Mouse (Mus musculus) MEL (cell line): ENCODE data around the gene Ric8b. TPM values are rescaled to one million over a fixed set of nuclear protein-coding genes. Genes with fewer than 3 reads are reported as not detected.

Experiments
- DNase-seq: peaks from one replicate; pipeline ENCODE4 v3.0.0; 2011; ENCODE audit warnings: low read depth, low spot score
- H3K27ac ChIP-seq: 2 replicates; pipeline ENCODE4 v1.5.1; 2012; ENCODE audit warnings: low read depth, mild to moderate bottlenecking, control low read depth, low read length, moderate library complexity; ENCODE audit not compliant: control insufficient read depth
- H3K27me3 ChIP-seq, 2 experiments: fragments of 150-350 bp in 1 of 2; sonication (generic) in 1 of 2; 2 replicates each; pipeline ENCODE4 v1.6.1; 2012; ENCODE audit warnings: low read length in 2 of 2, mild to moderate bottlenecking in 2 of 2, improper control_type of control experiment in 1 of 2, moderate library complexity in 1 of 2; ENCODE audit not compliant: insufficient read depth in 2 of 2, control insufficient read depth in 1 of 2
- H3K36me3 ChIP-seq, 2 experiments: 2 replicates each; pipeline ENCODE4 v1.6.1; 2012 to 2014; ENCODE audit warnings: low read length in 2 of 2, improper control_type of control experiment in 1 of 2, inconsistent platforms in 1 of 2, mild to moderate bottlenecking in 1 of 2; ENCODE audit not compliant: insufficient read depth in 2 of 2, control insufficient read depth in 1 of 2
- H3K4me1 ChIP-seq, 2 experiments: fragments of 150-350 bp in 1 of 2; sonication (generic) in 1 of 2; 2 replicates each; pipeline ENCODE4 v1.6.1; 2012; ENCODE audit warnings: low read length in 2 of 2, improper control_type of control experiment in 1 of 2, mild to moderate bottlenecking in 1 of 2; ENCODE audit not compliant: insufficient read depth in 2 of 2, control insufficient read depth in 1 of 2
- H3K4me3 ChIP-seq, 2 experiments: fragments of 150-350 bp in 1 of 2; sonication (generic) in 1 of 2; 2 replicates each; pipeline ENCODE4 v1.5.1; 2012; ENCODE audit warnings: low read depth in 2 of 2, low read length in 2 of 2, mild to moderate bottlenecking in 2 of 2, moderate library complexity in 2 of 2, control low read depth in 1 of 2, improper control_type of control experiment in 1 of 2; ENCODE audit not compliant: control insufficient read depth in 1 of 2, insufficient read depth in 1 of 2
- H3K79me2 ChIP-seq: 2 replicates; pipeline ENCODE4 v1.6.1; 2012; ENCODE audit warnings: mild to moderate bottlenecking, low read length, moderate library complexity; ENCODE audit not compliant: control insufficient read depth, poor library complexity, insufficient read depth
- H3K9ac ChIP-seq: 2 replicates; pipeline ENCODE4 v1.6.1; 2012; ENCODE audit warnings: low read depth, mild to moderate bottlenecking, control low read depth, low read length, moderate library complexity; ENCODE audit not compliant: control insufficient read depth, poor library complexity, severe bottlenecking
- H3K9me3 ChIP-seq: fragments of 150-350 bp; sonication (generic); replicated peaks from 2 replicates; pipeline ENCODE4 v1.6.1; 2012; ENCODE audit warnings: mild to moderate bottlenecking, low read length, improper control_type of control experiment, moderate library complexity; ENCODE audit not compliant: insufficient read depth
- CHD2 ChIP-seq: IDR thresholded peaks from 2 replicates; pipeline ENCODE4 v1.6.1; 2011; ENCODE audit warnings: low read length, improper control_type of control experiment
- CTCF ChIP-seq, 3 experiments: IDR thresholded peaks in 2 of 3; conservative IDR thresholded peaks in 1 of 3; 2 replicates each; pipeline ENCODE4 v1.5.1; 2011 to 2012; ENCODE audit warnings: low read length in 3 of 3, low read depth in 2 of 3, mild to moderate bottlenecking in 2 of 3, improper control_type of control experiment in 1 of 3, inconsistent platforms in 1 of 3, mixed read lengths in 1 of 3, moderate library complexity in 1 of 3; ENCODE audit not compliant: control insufficient read depth in 1 of 3, insufficient read depth in 1 of 3, poor library complexity in 1 of 3, severe bottlenecking in 1 of 3
- MAZ ChIP-seq: IDR thresholded peaks from 2 replicates; pipeline ENCODE4 v1.6.1; 2012; ENCODE audit warnings: low read depth, mild to moderate bottlenecking, inconsistent platforms, low read length, improper control_type of control experiment
- MEF2A ChIP-seq: IDR thresholded peaks from 2 replicates; pipeline ENCODE4 v1.6.1; 2014; ENCODE audit warnings: low read depth, mild to moderate bottlenecking, inconsistent platforms, low read length, improper control_type of control experiment; ENCODE audit not compliant: poor library complexity, insufficient replicate concordance, severe bottlenecking; ENCODE audit errors: extremely low read depth
- MYC ChIP-seq: IDR thresholded peaks from 2 replicates; pipeline ENCODE4 v1.6.1; 2011; ENCODE audit warnings: low read depth, mild to moderate bottlenecking, low read length, improper control_type of control experiment, moderate library complexity
- NRF1 ChIP-seq: IDR thresholded peaks from 2 replicates; pipeline ENCODE4 v1.6.1; 2014; ENCODE audit warnings: low read depth, mild to moderate bottlenecking, inconsistent platforms, low read length, improper control_type of control experiment, moderate library complexity; ENCODE audit not compliant: poor library complexity, insufficient read depth, severe bottlenecking
- POLR2A ChIP-seq, 2 experiments: IDR thresholded peaks; 2 replicates each; pipeline ENCODE4 v1.6.1; 2011 to 2012; ENCODE audit warnings: low read length in 2 of 2, mild to moderate bottlenecking in 2 of 2, control low read depth in 1 of 2, improper control_type of control experiment in 1 of 2, low read depth in 1 of 2, moderate library complexity in 1 of 2; ENCODE audit not compliant: control insufficient read depth in 1 of 2, insufficient read depth in 1 of 2, poor library complexity in 1 of 2
- TBP ChIP-seq: IDR thresholded peaks from 2 replicates; pipeline ENCODE4 v1.8.0; 2011; ENCODE audit warnings: low read depth, low read length, improper control_type of control experiment
- USF1 ChIP-seq: IDR thresholded peaks from 2 replicates; pipeline ENCODE4 v1.6.1; 2014; ENCODE audit warnings: low read depth, mild to moderate bottlenecking, inconsistent platforms, low read length, improper control_type of control experiment, moderate library complexity
- ZC3H11A ChIP-seq: IDR thresholded peaks from 2 replicates; pipeline ENCODE4 v1.6.1; 2012; ENCODE audit warnings: low read depth, mild to moderate bottlenecking, inconsistent platforms, low read length, improper control_type of control experiment
- ZKSCAN1 ChIP-seq: IDR thresholded peaks from 2 replicates; pipeline ENCODE4 v1.6.1; 2012; ENCODE audit warnings: low read depth, mild to moderate bottlenecking, inconsistent platforms, low read length, improper control_type of control experiment, moderate library complexity
- polyA plus RNA-seq, 2 experiments: library from polyadenylated mRNA; stranded (reverse) in 1 of 2; unstranded in 1 of 2; fragments of >175 nt in 1 of 2; fragments of >200 nt in 1 of 2; gene quantifications; 2 replicates each; pipeline versions ENCODE4 v1.2.1 to v1.2.4; 2012; ENCODE audit warnings: low replicate concordance in 2 of 2, low read depth in 1 of 2; ENCODE audit not compliant: insufficient read length in 2 of 2, insufficient read depth in 1 of 2, missing spikeins in 1 of 2
- total RNA-seq: library from RNA; depleted of rRNA; stranded (reverse); fragments of 300-350 nt; gene quantifications from 2 replicates; pipeline ENCODE4 v1.2.3, GENCODE M21; 2012

Ric8b gene
- total and polyA plus RNA-seq, 3 experiments = 6.3 to 8.6 TPM; not detected in 1

- H3K4me3 ChIP-seq = peak overlapping the region in 1 of 2 experiments; percentile 21; a peak in 1 of 4 replicates
- no peak overlapping the region for H3K27ac ChIP-seq
- H3K9ac ChIP-seq = no peak overlapping the region
- no peak for TF ChIP-seq MEF2A
- H3K36me3 ChIP-seq = no peaks in the 10 kb centered on the region
- no peaks in the 10 kb centered on the region for H3K4me1 ChIP-seq
- H3K27me3 ChIP-seq = no peaks in the 10 kb centered on the region; a peak in 1 of 4 replicates
- no peaks in the 10 kb centered on the region for H3K79me2 ChIP-seq
- no peaks in the 10 kb centered on the region for H3K9me3 ChIP-seq
- no peak for DNase-seq
Observed at GRCm38 (mm10) chr10:84882528-84882927, 34.9 kb upstream of the Ric8b start.

GRCm38 (mm10) chr10:84885341-84885884 is 32.0 kb upstream of the Ric8b start:
- H3K79me2 ChIP-seq = no peaks in the 10 kb centered on the region
- no peaks in the 10 kb centered on the region; a peak in 3 of 4 replicates for H3K27me3 ChIP-seq
- TF ChIP-seq MAZ = no peak
- TF ChIP-seq ZKSCAN1 = no peak
- no peaks in the 10 kb centered on the region for H3K4me1 ChIP-seq
- no peak overlapping the region for H3K9ac ChIP-seq
- H3K36me3 ChIP-seq = no peaks in the 10 kb centered on the region
- no peaks in the 10 kb centered on the region for H3K9me3 ChIP-seq
- DNase-seq = no peak
- no peak overlapping the region for H3K27ac ChIP-seq
- H3K4me3 ChIP-seq = no peak overlapping the region

GRCm38 (mm10) chr10:84886221-84886627 is 31.2 kb upstream of the Ric8b start:
- no peaks in the 10 kb centered on the region for H3K36me3 ChIP-seq
- no peak overlapping the region for H3K9ac ChIP-seq
- no peaks in the 10 kb centered on the region for H3K9me3 ChIP-seq
- H3K79me2 ChIP-seq = no peaks in the 10 kb centered on the region
- no peaks in the 10 kb centered on the region for H3K4me1 ChIP-seq
- H3K27me3 ChIP-seq = no peaks in the 10 kb centered on the region; a peak in 3 of 4 replicates
- TF ChIP-seq MAZ (no peak), USF1 (no peak)
- DNase-seq = no peak
- H3K4me3 ChIP-seq = no peak overlapping the region
- no peak overlapping the region for H3K27ac ChIP-seq

GRCm38 (mm10) chr10:84886785-84887184 is 30.6 kb upstream of the Ric8b start:
- H3K9ac ChIP-seq = no peak overlapping the region
- H3K79me2 ChIP-seq = no peaks in the 10 kb centered on the region
- DNase-seq = no peak
- no peaks in the 10 kb centered on the region for H3K4me1 ChIP-seq
- H3K27me3 ChIP-seq = no peaks in the 10 kb centered on the region; a peak in 3 of 4 replicates
- no peak overlapping the region for H3K4me3 ChIP-seq
- no peak overlapping the region for H3K27ac ChIP-seq
- H3K9me3 ChIP-seq = no peaks in the 10 kb centered on the region
- H3K36me3 ChIP-seq = no peaks in the 10 kb centered on the region
- TF ChIP-seq ZC3H11A = no peak
- TF ChIP-seq TBP = no peak
- TF ChIP-seq NRF1 = no peak
- no peak for TF ChIP-seq CTCF (IDR thresholded peaks at IDR 0.05 in 2 of 3, conservative IDR thresholded peaks at IDR 0.05 in 1 of 3; ENCODE audit: control insufficient read depth in 1 of 3, insufficient read depth in 1 of 3, low read depth in 2 of 3, low read length in 3 of 3, poor library complexity in 1 of 3, severe bottlenecking in 1 of 3)
- no peak for TF ChIP-seq MYC
- TF ChIP-seq CHD2 = no peak
- no peak for TF ChIP-seq POLR2A (IDR thresholded peaks at IDR 0.05; ENCODE audit: control insufficient read depth in 1 of 2, insufficient read depth in 1 of 2, low read depth in 1 of 2, low read length in 2 of 2, poor library complexity in 1 of 2)
- TF ChIP-seq, all 39 proteins: peak for 0
